ENCODE assay signal across 27 mouse cellular contexts in genomic region chr2:21035884-21036648, GRCm38 (mm10).
DNase-seq lines count a peak whose midpoint lies in the region; ATAC-seq and TF ChIP-seq lines count a peak whose summit lies in the region.
"Had no signal": no experiment of that assay in that cellular context is flagged by ENCODE, and none has a peak within 500 bp of the region (broad histone marks: within the 10 kb centered on the region; RNA-seq: fewer than 3 reads in every experiment).

No protein-coding gene starts in this region.

- intact Hi-C loops in heart, postnatal 36 days (cut with DNase I) = loop anchor here (5.0 kb wide), 2 partner anchors 64 to 139 kb away; no protein-coding TSS in a partner anchor
- intact Hi-C loops in left cerebral cortex, adult 2 months (cut with DNase I) = no loop called here

- H3K4me3 ChIP-seq in left cerebral cortex, adult 2 months = no peak overlapping the region
- H3K4me3 ChIP-seq: forebrain, embryonic 10.5 days; forebrain, embryonic 13.5 days; heart, embryonic 12.5 days; heart, embryonic 15.5 days; hindbrain, embryonic 12.5 days; hindbrain, embryonic 15.5 days had no signal

- H3K27ac ChIP-seq in left cerebral cortex, adult 2 months = peak overlapping the region; percentile 20
- H3K27ac ChIP-seq: forebrain, embryonic 10.5 days; forebrain, embryonic 13.5 days; hindbrain, embryonic 12.5 days had no signal

- no peak for TF ChIP-seq CTCF in left cerebral cortex, adult 2 months (IDR thresholded peaks at IDR 0.05)

- ATAC-seq in granulocyte monocyte progenitor cell, adult 5-6 weeks (replicated peaks; ENCODE audit: poor library complexity, severe bottlenecking) = no peak
- ATAC-seq: activated CD4-positive, CD25-positive, alpha-beta regulatory T cell, adult 4 months; forebrain, embryonic 13.5 days; forebrain, embryonic 16.5 days had no signal

- DNase-seq in heart, adult 11 months = peak; percentile 50
- no peak for DNase-seq in heart, postnatal 36 days
- no peak for DNase-seq in left cerebral cortex, adult 2 months (ENCODE audit: extremely low spot score in 1 of 2, low spot score in 2 of 2)
- DNase-seq in left cerebral cortex, adult 11 months (ENCODE audit: low spot score) = no peak
- peak; percentile 47 for DNase-seq in lung, postnatal 36 days
- no peak for DNase-seq in lung, postnatal 4 days
- DNase-seq in ovary, postnatal 10 days (ENCODE audit: low spot score) = no peak
- DNase-seq: adrenal gland, adult 8-10 months; adrenal gland, postnatal 25 days; B cell, adult 2 months; cerebellum, adult 18-20 months; cerebellum, adult 9-10 months; cerebellum, postnatal 14 days; gastrocnemius, postnatal 10 days; gastrocnemius, postnatal 36 days; heart, adult 18-20 months; heart, postnatal 10 days; heart, postnatal 4 days had no signal

Comparison
In these comparisons a context has a peak if more than half of its experiments do, and no peak if none do; other contexts are left out.
1. DNase-seq: peak in heart, adult 11 months (single experiment) and lung, postnatal 36 days (single experiment); none in heart, postnatal 36 days (0 of 2), left cerebral cortex, adult 2 months (0 of 2), left cerebral cortex, adult 11 months (single experiment), lung, postnatal 4 days (0 of 2) and ovary, postnatal 10 days (single experiment).